Mouse (Mus musculus) forebrain, embryonic 10.5 days (tissue): ENCODE measurements around the gene Skp2. TPM values are rescaled to one million over a fixed set of nuclear protein-coding genes. Genes with fewer than 3 reads are reported as not detected.

Experiments
- DNase-seq: peaks from one replicate; pipeline ENCODE4 v3.0.0-alpha.2; 2017; ENCODE audit warnings: low spot score; ENCODE audit errors: extremely low spot score
- H3K27ac ChIP-seq: fragments of 300-500 bp; sonication (generic); 2 replicates; pipeline ENCODE4 v1.5.1; 2016; ENCODE audit warnings: mild to moderate bottlenecking
- H3K27me3 ChIP-seq: fragments of 300-500 bp; sonication (generic); 2 replicates; pipeline ENCODE4 v1.6.1; 2016; ENCODE audit warnings: mild to moderate bottlenecking; ENCODE audit not compliant: poor library complexity, severe bottlenecking
- H3K36me3 ChIP-seq: fragments of 300-500 bp; sonication (generic); replicated peaks from 2 replicates; pipeline ENCODE4 v1.6.1; 2016; ENCODE audit warnings: mild to moderate bottlenecking, moderate library complexity
- H3K4me1 ChIP-seq: fragments of 300-500 bp; sonication (generic); 2 replicates; pipeline ENCODE4 v1.6.1; 2016
- H3K4me3 ChIP-seq: fragments of 300-500 bp; sonication (generic); 2 replicates; pipeline ENCODE4 v1.5.1; 2016; ENCODE audit warnings: mild to moderate bottlenecking, moderate library complexity
- H3K9me3 ChIP-seq: fragments of 300-500 bp; sonication (generic); 2 replicates; pipeline ENCODE4 v1.6.1; 2016; ENCODE audit warnings: mild to moderate bottlenecking, moderate library complexity
- WGBS: fragments of 180-500 bp; shearing (Covaris S2); methylation state at CpG from one replicate; pipeline ENCODE4 v1.1.7; 2016; 5-methylcytosine and 5-hydroxymethylcytosine counted together
- polyA plus RNA-seq: library from polyadenylated mRNA; unstranded; fragments of >200 nt; fragmentation: Nextera tagmentation; extraction: Ambion mirVana; gene quantifications from 2 replicates; pipeline ENCODE4 v1.2.1, GENCODE M21; 2016

Skp2 gene
- polyA plus RNA-seq, 1 experiment from 2014 or later: 134 TPM

DNA sequence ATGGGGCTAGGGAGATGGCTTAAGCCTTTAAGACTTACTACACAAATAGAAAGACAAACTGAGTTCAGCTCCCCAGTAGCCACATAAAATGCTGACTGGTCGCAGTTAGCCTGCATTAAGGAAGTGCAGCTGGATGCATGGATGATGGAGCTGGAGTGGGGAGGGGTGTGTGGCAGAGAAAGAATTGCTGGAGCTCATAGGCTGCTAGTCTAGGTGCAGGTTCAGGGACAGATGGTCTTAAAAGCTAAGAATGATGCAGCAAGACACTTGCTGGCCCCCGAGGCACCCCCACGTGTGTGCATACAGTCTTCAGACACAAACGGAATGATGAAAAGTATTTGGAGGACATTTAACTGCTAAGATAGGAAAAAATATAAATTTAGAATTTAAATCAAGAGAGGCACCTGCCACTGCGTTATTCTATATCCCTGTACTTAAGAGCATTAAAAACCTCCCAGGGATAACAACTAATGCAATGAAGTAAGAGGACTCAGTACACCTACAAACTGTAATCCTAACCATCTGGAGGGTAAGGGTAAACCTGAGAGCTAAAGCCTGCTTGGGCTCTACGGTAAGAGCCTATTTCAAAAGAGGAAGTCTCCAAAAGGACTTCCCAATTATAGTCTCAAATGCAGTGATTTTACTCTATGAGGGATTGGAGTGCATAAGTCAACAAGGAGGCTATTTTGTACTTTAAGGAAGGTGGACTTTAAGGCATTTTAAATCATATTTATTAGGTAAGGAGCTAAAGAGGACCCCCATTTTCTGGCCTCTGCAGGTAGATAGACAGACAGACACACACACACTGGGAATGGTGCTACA, 44.5 kb downstream of the Skp2 start:
- no peak overlapping the region for H3K27ac ChIP-seq
- H3K9me3 ChIP-seq: no peaks in the 10 kb centered on the region
- peaks cover 86% of the 10 kb centered on the region for H3K36me3 ChIP-seq
- DNase-seq: no peak
- H3K4me1 ChIP-seq: no peaks in the 10 kb centered on the region
- H3K4me3 ChIP-seq: no peak overlapping the region
- WGBS: 86% methylated on average over 6 of the region's 6 CpGs
- H3K27me3 ChIP-seq: no peaks in the 10 kb centered on the region

DNA sequence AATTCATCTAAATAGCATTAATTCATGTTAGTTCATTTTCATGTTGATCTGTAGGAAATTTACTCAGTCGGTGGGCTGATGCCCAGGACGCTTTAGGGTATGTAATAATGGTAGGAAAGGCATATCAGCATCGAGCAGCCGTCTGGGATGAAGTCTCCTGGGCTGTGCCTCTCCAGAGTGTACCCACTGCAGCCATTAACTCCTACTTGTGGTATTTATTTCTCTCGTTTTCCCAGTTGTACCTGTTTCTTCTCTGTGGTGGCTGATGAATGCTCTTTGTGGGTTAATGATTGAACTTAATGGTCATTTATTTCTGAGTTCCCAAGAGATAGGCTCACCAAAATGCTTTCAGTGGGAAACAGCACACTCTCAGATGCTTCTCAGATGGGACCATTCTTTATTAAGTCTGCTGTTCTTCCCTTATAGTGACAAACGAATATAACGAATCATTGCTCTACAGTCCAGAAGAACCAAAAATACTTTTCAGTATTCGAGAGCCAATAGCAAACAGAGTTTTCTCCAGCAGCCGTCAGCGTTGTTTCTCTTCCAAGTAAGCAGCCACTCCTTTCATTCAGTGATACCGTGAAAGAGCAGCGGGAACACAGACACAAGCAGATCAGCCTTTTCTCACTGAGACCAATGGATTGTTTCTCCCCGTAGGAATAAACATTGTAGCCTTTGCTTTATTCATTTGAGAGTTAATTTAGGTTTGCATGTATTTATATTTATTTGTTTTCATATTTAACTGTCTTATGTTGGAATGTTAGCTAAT, 48.7 kb downstream of the Skp2 start:
- Histone ChIP-seq H3K27me3 (no peaks in the 10 kb centered on the region), H3K36me3 (peaks cover 83% of the 10 kb centered on the region), H3K4me3 (no peak overlapping the region), H3K9me3 (no peaks in the 10 kb centered on the region), H3K27ac (no peak overlapping the region), H3K4me1 (no peaks in the 10 kb centered on the region)
- WGBS: 90% methylated on average over 13 of the region's 13 CpGs
- DNase-seq: no peak

DNA sequence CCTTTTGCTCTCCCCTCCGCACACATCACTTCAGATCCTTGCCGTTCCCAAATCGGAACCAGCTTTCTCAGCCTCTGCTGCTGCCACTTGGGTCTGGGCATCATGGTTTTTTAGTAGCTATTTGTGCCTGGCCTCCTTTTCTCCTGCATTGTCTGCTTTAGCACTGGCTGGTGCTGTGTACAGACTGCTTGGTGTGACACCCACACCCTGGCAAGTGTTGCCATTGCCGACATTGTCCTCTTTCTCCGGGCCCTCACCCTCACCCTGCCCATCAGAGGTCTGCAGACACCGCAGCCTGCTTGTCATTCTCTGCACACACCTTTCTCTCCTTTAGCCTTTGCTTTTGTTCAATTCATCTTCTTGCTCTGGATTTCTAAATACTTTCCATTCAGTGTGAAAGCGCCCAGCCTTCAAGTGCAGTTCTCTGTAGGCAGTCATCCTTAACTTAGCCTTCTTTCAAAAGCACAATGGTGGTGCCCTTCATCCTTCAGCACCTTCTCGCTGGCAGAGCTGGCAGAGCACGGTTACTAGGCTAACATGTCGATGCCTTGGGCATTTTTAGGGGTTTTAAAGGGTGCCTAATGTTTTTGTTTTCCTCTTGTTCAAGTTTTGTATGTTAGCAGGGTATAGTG, 54.7 kb downstream of the Skp2 start:
- Histone ChIP-seq H3K4me1 (no peaks in the 10 kb centered on the region), H3K27me3 (no peaks in the 10 kb centered on the region), H3K27ac (no peak overlapping the region), H3K4me3 (no peak overlapping the region), H3K36me3 (peaks cover 88% of the 10 kb centered on the region), H3K9me3 (no peaks in the 10 kb centered on the region)
- DNase-seq: no peak
- WGBS: 94% methylated on average over 10 of the region's 10 CpGs

DNA sequence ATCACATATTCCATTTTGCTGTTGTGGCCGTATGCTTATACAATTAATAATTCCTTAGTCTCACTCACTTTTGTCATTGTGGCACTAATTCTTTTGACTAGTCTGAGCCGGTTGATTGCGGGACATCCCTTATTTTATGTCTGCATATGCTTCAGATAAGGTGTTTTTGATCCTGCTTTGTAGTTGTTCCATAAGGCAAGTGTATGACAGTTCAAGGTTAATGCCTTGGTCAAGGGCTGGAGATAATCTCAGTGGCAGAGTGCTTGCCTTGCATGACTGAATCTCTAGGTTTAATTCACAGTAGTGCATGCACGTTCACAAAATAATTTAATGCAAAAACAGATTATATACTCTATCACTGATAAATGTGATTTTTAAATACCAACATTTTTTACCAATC, 58.4 kb downstream of the Skp2 start:
- Histone ChIP-seq H3K36me3 (peaks cover 79% of the 10 kb centered on the region), H3K4me1 (peaks cover 10% of the 10 kb centered on the region), H3K27ac (no peak overlapping the region), H3K9me3 (no peaks in the 10 kb centered on the region), H3K27me3 (no peaks in the 10 kb centered on the region), H3K4me3 (no peak overlapping the region)
- DNase-seq: no peak
- 93% methylated on average over 4 of the region's 4 CpGs for WGBS

DNA sequence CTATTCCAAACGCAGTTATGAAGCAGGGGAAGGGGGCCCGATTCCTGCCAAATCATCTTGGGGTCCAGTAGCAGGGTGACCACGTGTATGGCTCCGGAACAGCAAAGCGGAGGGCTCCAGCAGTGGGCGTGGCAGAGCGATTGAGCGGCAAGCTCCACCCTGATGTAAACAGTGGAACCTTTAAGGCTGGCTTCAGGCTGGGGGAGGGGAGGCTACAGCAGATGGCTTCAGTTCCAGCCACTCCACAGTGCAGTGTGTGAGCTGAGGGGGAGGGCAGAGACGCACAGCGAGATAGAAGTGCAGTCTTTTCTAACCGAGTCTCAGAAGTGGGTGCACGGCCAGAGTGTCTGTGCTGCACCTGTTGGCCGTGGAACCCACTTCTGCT, 60.9 kb downstream of the Skp2 start:
- H3K4me3 ChIP-seq: peak overlapping the region; percentile 29; the same call in 1 of the 2 replicates
- H3K36me3 ChIP-seq: peaks cover 77% of the 10 kb centered on the region
- peak overlapping the region; percentile 60 for H3K27ac ChIP-seq
- WGBS: 22% methylated on average over 13 of the region's 13 CpGs
- no peaks in the 10 kb centered on the region for H3K27me3 ChIP-seq
- H3K9me3 ChIP-seq: no peaks in the 10 kb centered on the region
- H3K4me1 ChIP-seq: peaks cover 14% of the 10 kb centered on the region
- DNase-seq: peak; percentile 47

DNA sequence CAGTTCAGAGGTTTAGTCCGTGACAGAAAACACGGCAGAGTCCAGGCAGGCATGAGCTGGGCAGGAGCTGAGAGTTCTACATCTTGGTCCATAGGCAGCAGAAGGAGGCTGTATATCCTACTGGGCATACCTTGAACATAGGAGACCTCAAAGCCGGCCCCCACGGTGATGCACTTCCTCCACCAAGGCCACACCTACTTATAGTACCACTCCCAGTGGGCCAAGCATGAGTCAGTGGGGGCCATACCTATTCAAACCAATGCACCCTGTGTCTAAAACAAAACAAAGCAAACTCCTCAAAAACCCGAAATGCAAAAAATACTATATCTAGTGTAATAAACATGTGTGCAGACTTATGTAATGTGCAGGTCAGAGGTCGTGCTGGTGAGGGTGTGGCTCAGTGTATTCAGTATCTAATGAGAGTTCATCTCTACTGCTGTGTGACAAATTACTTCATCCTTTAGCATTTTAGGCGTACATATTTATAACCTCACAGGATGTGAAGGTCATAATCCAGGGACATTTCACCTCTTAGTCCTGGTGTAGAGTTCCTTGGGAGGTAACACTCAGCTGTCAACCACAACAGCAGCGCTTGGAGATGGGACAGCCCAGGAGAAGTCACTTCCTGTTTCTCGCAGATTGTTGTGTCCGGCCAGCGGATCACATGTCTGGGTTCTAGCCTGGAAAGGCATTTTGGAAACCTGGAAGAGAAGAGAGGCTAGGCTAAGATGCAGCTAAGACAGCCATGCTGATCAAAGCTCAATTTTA, 61.4 kb downstream of the Skp2 start:
- Histone ChIP-seq H3K9me3 (no peaks in the 10 kb centered on the region), H3K4me3 (peak overlapping the region; percentile 29; the same call in 1 of the 2 replicates), H3K4me1 (peaks cover 19% of the 10 kb centered on the region), H3K27me3 (no peaks in the 10 kb centered on the region), H3K36me3 (peaks cover 75% of the 10 kb centered on the region), H3K27ac (peak overlapping the region; percentile 60)
- DNase-seq: no peak
- WGBS: 78% methylated on average over 11 of the region's 11 CpGs

DNA sequence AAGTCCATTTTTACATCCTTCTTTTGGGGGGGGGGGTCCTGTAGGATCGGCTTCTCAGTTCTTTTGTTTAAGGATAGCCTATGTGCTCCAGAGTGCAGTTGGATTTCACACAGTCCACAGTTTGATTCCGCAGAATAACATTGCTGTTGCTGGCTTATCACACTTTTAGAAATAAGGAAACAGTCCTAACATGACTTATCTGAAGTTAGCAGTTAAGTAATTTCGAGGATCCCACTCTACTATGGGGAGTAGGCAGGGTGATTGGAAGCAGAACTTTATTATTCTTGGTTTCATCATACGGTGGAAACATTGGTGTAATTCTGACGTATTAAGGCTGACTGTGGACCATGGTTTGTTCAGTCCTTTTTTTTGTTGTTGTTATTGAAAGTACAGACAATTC, 64.6 kb downstream of the Skp2 start:
- Histone ChIP-seq H3K9me3 (no peaks in the 10 kb centered on the region), H3K36me3 (peaks cover 74% of the 10 kb centered on the region), H3K27me3 (no peaks in the 10 kb centered on the region), H3K4me1 (peaks cover 34% of the 10 kb centered on the region), H3K4me3 (no peak overlapping the region), H3K27ac (no peak overlapping the region)
- DNase-seq: no peak
- 95% methylated on average over 5 of the region's 5 CpGs for WGBS

DNA sequence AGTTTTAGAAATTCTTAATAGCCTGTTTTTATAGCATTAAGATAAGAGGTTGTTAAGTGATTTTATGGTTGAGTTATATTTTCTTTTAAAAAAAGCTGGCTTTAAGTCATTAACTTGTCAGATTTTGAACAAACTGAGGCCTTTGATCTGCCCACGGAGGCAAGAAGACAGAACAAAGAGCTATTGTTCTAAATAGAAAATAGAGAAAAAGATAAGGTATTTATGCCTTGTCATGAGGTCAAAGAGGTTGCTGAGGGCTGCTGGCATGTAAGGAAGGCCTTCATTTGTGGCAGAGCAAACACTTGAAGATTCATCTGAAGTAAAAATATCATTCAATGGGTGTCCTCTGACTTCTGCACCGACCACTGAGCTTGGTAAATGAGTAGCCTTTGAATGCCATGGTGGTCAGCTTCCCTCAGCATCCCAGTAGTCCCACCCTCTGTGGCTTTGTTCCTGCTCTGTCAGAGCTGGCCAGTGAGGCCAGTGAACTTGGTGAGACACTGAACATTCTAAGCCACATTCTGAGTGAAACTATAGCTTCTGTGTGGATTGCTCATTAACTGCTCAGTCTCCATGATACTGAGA, 66.0 kb downstream of the Skp2 start:
- Histone ChIP-seq H3K36me3 (peaks cover 73% of the 10 kb centered on the region), H3K27ac (no peak overlapping the region), H3K4me1 (peaks cover 28% of the 10 kb centered on the region), H3K9me3 (no peaks in the 10 kb centered on the region), H3K4me3 (no peak overlapping the region), H3K27me3 (no peaks in the 10 kb centered on the region)
- no peak for DNase-seq
- 21% methylated on average over 2 of the region's 2 CpGs for WGBS

DNA sequence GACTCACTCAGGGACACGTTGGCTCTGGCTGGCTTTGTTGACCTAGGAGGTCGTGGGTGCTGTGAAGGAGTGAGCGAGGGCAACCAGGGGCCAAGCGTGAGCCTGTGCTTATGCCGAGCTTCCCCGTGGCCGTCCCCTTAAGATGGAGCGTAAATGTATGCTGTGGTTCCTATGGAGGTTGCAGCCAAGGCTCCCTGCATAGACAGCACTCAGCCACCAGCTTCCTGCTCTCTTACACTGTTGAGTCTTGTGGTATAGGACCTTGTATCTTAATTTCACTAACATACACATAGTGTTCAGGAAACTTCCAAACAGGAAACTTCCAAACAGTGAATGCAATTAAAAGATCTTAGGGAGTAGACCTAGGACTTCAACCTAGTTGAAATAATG, 66.5 kb downstream of the Skp2 start:
- H3K4me1 ChIP-seq: peaks cover 24% of the 10 kb centered on the region
- H3K36me3 ChIP-seq: peaks cover 70% of the 10 kb centered on the region
- no peaks in the 10 kb centered on the region for H3K9me3 ChIP-seq
- H3K27ac ChIP-seq: no peak overlapping the region
- no peak overlapping the region for H3K4me3 ChIP-seq
- no peak for DNase-seq
- 79% methylated on average over 8 of the region's 8 CpGs for WGBS
- no peaks in the 10 kb centered on the region for H3K27me3 ChIP-seq

DNA sequence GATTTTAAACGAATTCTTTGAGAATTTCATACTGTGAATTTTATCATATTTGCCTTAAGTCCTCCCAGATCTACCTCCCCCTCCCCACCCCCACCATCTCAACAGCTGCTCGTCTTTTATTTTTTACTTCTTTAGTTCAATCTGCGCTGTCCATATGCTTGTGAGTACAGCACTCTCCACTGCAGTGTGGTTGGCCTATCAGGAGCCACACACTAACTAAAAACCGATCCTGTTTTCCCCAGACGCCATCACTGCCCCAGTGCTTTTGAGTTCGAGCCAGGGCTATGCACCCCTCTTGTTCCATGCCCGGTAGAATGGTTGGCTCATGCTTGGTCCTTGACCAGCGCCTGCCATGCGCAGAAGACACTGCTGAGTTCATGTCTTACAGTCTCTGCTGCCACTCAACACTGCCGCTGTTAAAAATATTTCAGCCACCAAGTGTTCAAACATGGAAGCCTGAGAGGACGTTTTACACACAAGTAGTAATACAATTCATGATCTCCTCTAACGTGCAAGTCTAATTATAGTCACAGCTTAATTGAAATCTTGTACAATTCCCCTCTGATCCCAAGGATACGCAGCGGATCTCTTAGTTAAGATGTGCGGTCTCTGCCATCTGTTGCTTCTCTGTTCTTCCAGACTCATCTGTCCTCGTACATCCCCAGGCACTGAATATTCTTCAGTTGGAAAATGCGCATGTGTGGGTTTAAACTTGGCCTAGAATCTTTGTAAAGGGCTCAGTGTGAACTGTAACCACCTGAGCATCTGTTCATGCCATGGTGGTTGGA, 67.1 kb downstream of the Skp2 start:
- 92% methylated on average over 17 of the region's 17 CpGs for WGBS
- DNase-seq: no peak
- peaks cover 64% of the 10 kb centered on the region for H3K36me3 ChIP-seq

DNA sequence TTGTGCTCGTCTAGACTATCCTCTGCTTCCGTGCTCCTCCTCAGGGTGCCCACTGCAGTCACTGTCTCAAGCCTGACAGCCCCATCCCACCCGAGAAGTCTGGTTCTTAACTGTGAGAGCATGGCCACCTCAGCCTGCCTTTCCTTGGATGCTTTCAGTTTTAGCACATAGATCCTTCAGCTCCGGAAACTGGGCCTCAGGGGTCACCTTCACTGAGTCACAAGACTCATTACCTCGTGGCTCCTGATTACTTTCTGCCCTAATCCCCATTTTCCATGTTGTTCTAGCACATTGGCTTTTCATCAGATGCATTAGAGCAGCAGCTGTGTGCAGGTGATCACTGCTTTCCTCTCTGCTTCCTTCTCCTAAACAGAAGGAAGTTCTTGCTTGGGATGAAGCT, 67.8 kb downstream of the Skp2 start:
- Histone ChIP-seq H3K4me1 (peaks cover 24% of the 10 kb centered on the region), H3K4me3 (no peak overlapping the region), H3K9me3 (no peaks in the 10 kb centered on the region), H3K36me3 (peaks cover 58% of the 10 kb centered on the region), H3K27me3 (no peaks in the 10 kb centered on the region), H3K27ac (no peak overlapping the region)
- no peak for DNase-seq
- 75% methylated on average over 5 of the region's 5 CpGs for WGBS

More for the DNA sequence above, 67.1 kb downstream of the Skp2 start:
- Histone ChIP-seq H3K27me3 (no peaks in the 10 kb centered on the region), H3K4me3 (no peak overlapping the region), H3K27ac (no peak overlapping the region), H3K4me1 (peaks cover 24% of the 10 kb centered on the region), H3K9me3 (no peaks in the 10 kb centered on the region)
